Mouse (Mus musculus) left cerebral cortex, postnatal 25 days (tissue): ENCODE data around the gene Armc12. TPM values are rescaled to one million over a fixed set of nuclear protein-coding genes. Genes with fewer than 3 reads are reported as not detected.

Experiments used
- DNase-seq, 2 experiments: peaks; one replicate each; pipeline ENCODE4 v3.0.0; 2022; ENCODE audit warnings: low spot score in 2 of 2, mixed read lengths in 1 of 2
- intact Hi-C: fragments of 180-260 bp; cut with DNase I; formaldehyde crosslinking; loops from one replicate; pipeline ENCODE4 v1.15.1; 2025
- total RNA-seq, 2 experiments: library from RNA; stranded (reverse); gene quantifications; 2 replicates each; pipeline ENCODE4 v1.2.3; 2021

The Armc12 gene
- total RNA-seq, 2 experiments from 2014 or later, result not detected

GRCm38 (mm10) chr17:28511616-28512541, 18.7 kb upstream of the Armc12 start:
- intact Hi-C loops, result no loop called here

DNA sequence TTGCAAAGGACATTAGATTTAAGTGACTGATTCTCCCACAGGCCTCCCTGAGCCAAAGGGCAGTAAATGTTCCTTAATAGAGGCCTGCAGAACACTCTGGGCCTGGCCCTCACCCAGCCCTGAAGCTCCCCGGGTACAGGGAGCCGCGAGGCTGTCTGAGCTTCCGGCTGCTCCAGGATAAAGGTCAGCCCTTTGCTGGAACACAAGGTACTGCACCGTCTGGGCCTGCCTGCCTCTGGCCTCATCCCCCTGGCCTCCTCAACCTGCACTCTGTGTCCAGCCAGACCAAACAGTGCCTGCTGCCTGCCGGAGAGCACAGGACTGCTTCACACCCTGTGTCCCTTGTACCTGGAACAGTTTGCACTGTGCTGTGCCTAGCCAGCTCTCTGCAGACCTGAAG, 17.9 kb upstream of the Armc12 start:
- no peak for DNase-seq
- intact Hi-C loops, result no loop called here

More at GRCm38 (mm10) chr17:28511616-28512541, 18.7 kb upstream of the Armc12 start:
- DNase-seq, result no peak

GRCm38 (mm10) chr17:28513337-28513736, 17.3 kb upstream of the Armc12 start:
- intact Hi-C loops, result no loop called here
- no peak for DNase-seq

- intact Hi-C loops, result no loop called here
- DNase-seq, result no peak
Observed at GRCm38 (mm10) chr17:28513844-28514243, 16.8 kb upstream of the Armc12 start.

GRCm38 (mm10) chr17:28514555-28514954, 16.1 kb upstream of the Armc12 start:
- intact Hi-C loops, result no loop called here
- no peak for DNase-seq

DNA sequence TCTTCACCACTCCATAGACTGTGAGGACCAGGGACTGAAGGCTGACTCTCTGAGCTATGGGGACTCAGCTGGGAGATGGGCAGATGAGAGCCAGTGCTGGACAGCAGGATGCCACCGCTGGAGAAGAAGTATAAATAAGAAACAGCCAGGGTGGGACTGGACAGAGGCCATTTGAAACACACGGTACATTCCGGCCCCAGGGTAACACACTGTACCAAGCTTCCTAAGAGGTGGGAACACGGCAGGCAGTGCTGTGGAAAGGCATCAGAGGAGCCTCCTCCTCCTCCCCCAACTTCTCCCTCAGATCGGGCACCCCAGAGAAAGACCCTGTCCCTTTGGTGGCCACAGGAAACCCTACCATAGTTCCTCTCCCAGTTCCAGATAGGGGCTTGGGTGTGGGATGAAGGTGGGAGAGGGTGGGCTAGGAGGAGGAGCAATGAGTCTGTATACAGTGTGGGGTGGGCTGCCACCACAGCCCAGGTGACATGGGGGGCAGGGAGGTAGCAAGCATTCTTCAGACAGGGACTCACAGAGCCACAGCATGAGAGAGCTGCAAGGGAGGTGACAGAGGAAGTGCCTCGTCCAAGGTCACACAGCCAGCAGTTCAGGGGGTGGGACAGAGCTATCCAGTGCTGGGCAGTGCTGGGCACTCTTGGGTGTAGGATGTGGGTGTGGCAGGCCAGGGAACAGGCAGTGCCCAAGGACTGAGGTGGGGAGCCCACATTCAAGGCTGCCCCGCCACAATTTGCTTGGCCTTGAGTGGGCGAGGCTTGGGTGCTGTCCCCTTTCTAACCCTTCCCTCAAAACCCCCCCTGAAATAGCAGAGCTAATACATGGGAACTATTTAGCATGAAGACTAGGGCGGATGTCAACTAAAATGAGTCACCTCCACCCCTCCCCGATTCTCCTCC, 14.9 kb upstream of the Armc12 start:
- no peak for DNase-seq
- intact Hi-C loops, result no loop called here

- no peak for DNase-seq
- intact Hi-C loops, result no loop called here
Observed at GRCm38 (mm10) chr17:28516881-28517280, 13.7 kb upstream of the Armc12 start.

DNA sequence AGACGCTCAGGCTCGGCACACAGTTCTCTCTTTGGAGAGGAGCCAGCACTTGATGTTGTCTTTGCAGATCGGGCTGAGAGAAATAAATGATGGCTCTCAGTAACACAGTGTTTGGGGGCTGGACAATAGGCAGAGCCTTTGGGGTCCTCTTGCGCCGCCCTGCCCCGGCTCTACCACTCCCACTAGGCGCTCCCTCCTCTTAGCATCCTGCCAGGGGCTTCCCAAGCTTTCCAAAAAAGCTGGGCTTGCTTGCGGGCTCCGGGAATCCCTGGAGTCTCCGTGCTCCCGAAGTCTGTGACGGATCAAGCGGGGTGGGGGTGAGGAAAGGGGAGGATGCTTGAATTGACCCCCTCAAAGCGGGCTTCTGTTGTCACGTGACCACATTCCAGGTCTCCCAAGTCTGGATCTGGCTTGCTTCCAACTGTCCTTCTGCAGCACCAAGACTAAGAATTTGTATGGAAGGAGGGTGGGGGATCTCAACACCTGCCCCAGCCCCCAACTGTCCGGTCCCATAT, 13.1 kb upstream of the Armc12 start, which contains the start of gene Fkbp5:
TSS of gene Fkbp5 (minus strand) at position 87 of the 515 bp plus-strand sequence.
- DNase-seq, result peak in 1 of 2 experiments; percentile 69
- intact Hi-C loops, result no loop called here

DNA sequence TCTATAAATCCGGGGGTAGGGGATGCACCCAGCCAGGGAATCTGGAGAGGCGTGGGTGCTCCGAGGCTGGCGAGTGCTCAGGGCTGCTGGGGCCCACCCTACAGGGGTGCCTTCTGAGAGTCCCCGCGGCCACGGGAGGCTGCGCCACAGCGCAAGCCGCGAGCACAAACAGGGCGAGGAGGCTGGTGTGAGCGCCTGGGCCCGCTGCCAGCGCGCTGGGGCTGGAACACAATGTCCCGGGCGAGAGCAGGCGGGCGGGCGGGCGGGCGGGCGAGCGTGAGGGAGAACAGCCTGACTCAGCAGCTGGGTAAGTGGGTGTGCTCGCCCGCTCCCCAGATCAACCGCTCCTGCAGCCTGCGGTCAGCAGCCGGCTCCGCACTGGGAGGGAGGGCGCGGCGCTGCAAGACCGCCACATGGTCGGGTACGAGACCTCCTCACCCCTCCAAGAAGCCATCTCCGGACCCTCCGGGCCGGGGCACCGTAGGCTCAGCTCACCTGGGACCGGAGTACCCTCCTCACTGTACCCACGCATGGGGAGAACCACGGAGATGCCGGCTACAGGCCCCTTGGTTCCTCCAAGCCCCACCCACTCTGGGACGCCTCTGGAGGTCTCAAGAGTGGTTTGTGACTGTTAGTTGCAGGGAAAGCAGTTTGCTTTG, 12.5 kb upstream of the Armc12 start:
- peak; percentile 90 for DNase-seq
- intact Hi-C loops, result no loop called here

DNA sequence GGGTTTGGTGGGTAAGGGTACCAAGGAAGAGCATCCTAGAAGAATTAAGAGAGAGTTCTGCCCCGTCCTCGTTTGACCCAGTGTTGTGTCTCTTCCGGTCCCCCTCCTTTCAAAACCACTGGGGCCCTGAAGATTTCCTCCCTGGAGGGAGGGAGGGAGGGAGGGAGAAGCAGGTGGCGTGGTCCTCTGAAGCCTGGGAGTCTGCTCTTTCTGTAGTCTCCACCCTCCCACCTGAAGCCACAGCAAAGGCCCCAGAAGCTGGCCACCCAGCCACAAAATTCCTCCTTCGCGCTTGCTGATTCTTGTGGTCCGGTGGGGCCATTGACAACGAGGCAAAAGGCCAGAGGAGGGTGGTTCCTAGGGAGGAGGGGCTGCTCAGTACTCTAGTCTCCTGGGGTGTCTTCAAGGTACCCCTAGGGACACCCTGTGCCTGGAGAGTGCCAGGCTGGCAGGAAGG, 12.0 kb upstream of the Armc12 start:
- intact Hi-C loops, result no loop called here
- DNase-seq, result no peak

DNA sequence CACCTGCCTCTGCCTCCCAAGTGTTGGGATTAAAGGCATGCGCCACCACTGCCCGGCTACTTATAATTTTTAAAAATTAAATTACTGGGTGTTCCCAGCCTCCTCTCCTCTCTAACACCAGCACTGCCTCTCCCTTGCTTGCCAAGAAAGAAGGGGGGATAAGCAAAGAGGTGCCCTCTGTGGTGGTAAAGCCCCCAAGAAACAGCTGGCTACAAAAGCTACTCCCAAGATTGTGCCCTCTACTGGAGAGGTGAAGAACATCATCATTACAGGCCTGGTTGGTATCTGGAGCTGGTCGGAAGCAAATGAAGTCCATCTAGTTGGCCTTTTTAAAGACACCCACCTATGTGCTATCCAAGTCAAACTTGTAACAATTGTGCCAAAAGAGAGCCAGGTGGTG, 10.8 kb upstream of the Armc12 start:
- intact Hi-C loops, result loop anchor here (5.0 kb wide), 1 partner anchor 193 kb away; the partner anchor contains the start of gene Rpl10a
- DNase-seq, result no peak

DNA sequence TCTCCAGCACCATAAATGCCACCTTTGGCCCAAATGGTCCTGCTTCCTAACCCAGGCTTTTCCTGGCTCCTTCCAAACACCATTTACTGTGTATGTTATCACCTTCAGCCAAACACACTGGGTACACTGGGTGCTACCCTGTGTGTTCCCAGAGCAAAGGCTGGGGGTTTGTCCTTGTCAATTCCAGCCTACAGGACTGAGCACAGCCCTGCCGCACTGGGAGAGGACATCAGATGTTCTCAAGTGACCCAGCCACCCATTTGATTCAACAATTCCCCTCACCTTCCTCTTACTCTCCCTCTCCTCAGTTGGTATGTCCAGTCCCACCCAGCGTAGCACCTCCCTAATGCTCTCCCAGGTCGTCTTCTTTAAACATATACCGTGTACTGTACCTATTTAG, 10.0 kb upstream of the Armc12 start:
- intact Hi-C loops, result loop anchor here (5.0 kb wide), 1 partner anchor 193 kb away; the partner anchor contains the start of gene Rpl10a
- no peak for DNase-seq

- intact Hi-C loops, result loop anchor here (5.0 kb wide), 1 partner anchor 194 kb away; the partner anchor contains the start of gene Rpl10a
- no peak for DNase-seq
Observed at GRCm38 (mm10) chr17:28521071-28521726, 9.4 kb upstream of the Armc12 start.

DNA sequence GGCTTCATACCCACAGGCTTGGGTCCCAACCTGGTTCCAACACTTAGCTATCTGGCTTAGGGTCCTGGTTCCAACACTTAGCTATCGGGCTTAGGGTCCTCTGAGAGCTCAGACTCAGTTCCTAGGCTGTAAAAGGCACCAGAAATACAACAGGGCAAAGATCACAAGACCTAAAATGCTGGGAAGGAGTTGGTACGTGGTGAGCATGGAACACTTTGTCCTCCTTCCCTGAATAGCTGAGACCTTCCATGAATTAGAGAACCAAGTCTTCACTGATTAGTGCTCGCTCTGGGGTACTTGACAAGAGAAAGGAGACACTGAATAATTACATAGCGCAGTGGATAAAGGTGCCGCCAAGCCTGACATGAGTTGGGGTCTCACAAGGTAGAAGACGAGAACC, 8.7 kb upstream of the Armc12 start:
- no peak for DNase-seq

DNA sequence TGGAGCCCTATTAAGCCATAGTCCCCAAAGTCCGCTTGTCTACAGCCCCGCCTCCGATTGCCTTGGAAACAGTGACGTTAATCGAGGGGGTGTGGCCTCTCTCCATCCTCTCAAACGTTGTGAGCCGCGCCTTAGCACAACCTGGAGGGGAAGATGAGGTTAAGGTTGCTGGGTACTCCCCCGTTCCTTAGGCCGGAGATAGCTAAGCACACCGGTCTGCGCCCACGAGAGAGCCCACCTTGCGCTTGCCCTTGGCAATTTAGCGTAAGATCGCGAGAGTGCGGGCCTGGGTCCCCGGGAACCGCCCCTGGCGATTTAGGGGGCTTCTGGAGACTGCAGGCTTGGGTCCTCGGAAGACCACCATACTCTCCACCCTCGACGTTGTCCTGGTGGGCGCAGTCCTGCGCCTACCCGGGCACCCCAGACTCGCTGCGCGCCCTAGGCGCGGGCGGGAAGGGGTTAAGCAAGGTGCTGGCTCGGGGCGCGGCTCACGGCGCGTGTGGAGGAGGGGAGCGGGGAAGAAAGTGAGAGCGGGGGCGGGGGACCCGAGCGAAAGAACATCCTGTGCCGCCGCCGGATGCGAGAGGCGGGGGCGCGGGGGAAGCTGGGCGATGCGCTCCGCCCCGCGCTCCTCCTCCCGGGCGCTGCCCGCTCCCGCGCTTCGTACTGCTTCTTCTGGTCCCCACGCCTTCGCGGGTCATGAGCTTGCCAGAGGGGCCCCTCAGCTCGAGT, 7.8 kb upstream of the Armc12 start:
- DNase-seq, result peak; percentile 95 to 97
- intact Hi-C loops, result loop anchor here (1.0 to 5.0 kb wide), 3 partner anchors 37 to 290 kb away; partner anchors contain the start of genes Ppard and Rpl10a

More for the DNA sequence above, 8.7 kb upstream of the Armc12 start:
- intact Hi-C loops, result loop anchor here (2.0 to 5.0 kb wide), 2 partner anchors 195 to 289 kb away; partner anchors contain the start of genes Ppard and Rpl10a

- intact Hi-C loops, result loop anchor here (1.0 to 5.0 kb wide), 3 partner anchors 38 to 291 kb away; partner anchors contain the start of genes Ppard and Rpl10a
- DNase-seq, result no peak
Observed at GRCm38 (mm10) chr17:28523355-28524008, 7.1 kb upstream of the Armc12 start.

- DNase-seq, result no peak
- intact Hi-C loops, result loop anchor here (5.0 kb wide), 1 partner anchor 197 kb away; the partner anchor contains the start of gene Rpl10a
Observed at GRCm38 (mm10) chr17:28524009-28524695, 6.5 kb upstream of the Armc12 start.
